Mouse (Mus musculus): ENCODE data around the gene Ift52. TPM values are rescaled to one million over a fixed set of nuclear protein-coding genes. Genes with fewer than 3 reads are reported as not detected.
"Not testable (repeated sequence)": the region's sequence is repeated elsewhere in the genome, so short reads cannot be mapped to it uniquely, and the experiment has no call there.

Gene Ift52
- total RNA-seq, 2 experiments from 2014 or later, result 30.2 to 36.1 TPM

- no peak for DNase-seq (ENCODE audit: low spot score in 2 of 2)
- intact Hi-C loops (cut with DNase I), result no loop called here
Measured at GRCm38 (mm10) chr2:163001071-163001470, 16.1 kb upstream of the Ift52 start.

- DNase-seq (ENCODE audit: low spot score in 2 of 2), result no peak
- intact Hi-C loops (cut with DNase I), result no loop called here
Measured at GRCm38 (mm10) chr2:163007299-163007698, 9.9 kb upstream of the Ift52 start.

- intact Hi-C loops (cut with DNase I), result no loop called here
- no peak for DNase-seq (ENCODE audit: low spot score in 2 of 2)
Measured at GRCm38 (mm10) chr2:163031289-163031688, 14.1 kb downstream of the Ift52 start.

GRCm38 (mm10) chr2:163031757-163032156 is 14.6 kb downstream of the Ift52 start:
- intact Hi-C loops (cut with DNase I), result no loop called here
- no peak for DNase-seq (ENCODE audit: low spot score in 2 of 2)

- no peak for DNase-seq (ENCODE audit: low spot score in 2 of 2)
- intact Hi-C loops (cut with DNase I), result no loop called here
Measured at GRCm38 (mm10) chr2:163032622-163033021, 15.5 kb downstream of the Ift52 start.

- intact Hi-C loops (cut with DNase I), result no loop called here
- DNase-seq (ENCODE audit: low spot score in 2 of 2), result no peak
Measured at GRCm38 (mm10) chr2:163039940-163040339, 22.8 kb downstream of the Ift52 start.

- DNase-seq (ENCODE audit: low spot score in 2 of 2), result peak; percentile 55 to 61
- intact Hi-C loops (cut with DNase I), result loop anchor here (5.0 kb wide), 1 partner anchor 354 kb away; no protein-coding TSS in a partner anchor
Measured at GRCm38 (mm10) chr2:163048125-163048524, 31.0 kb downstream of the Ift52 start.

GRCm38 (mm10) chr2:163049116-163049515 is 32.0 kb downstream of the Ift52 start:
- intact Hi-C loops (cut with DNase I), result loop anchor here (5.0 kb wide), 1 partner anchor 353 kb away; no protein-coding TSS in a partner anchor
- no peak for DNase-seq (ENCODE audit: low spot score in 2 of 2)

- intact Hi-C loops (cut with DNase I), result loop anchor here (2.0 kb wide), 1 partner anchor 279 kb away; no protein-coding TSS in a partner anchor
- no peak for DNase-seq (ENCODE audit: low spot score in 2 of 2)
Measured at GRCm38 (mm10) chr2:163051691-163052090, 34.5 kb downstream of the Ift52 start.

- intact Hi-C loops (cut with DNase I), result no loop called here
- no peak for DNase-seq (ENCODE audit: low spot score in 2 of 2)
Measured at GRCm38 (mm10) chr2:163052101-163052500, 34.9 kb downstream of the Ift52 start.

GRCm38 (mm10) chr2:163052826-163053225 is 35.7 kb downstream of the Ift52 start:
- DNase-seq (ENCODE audit: low spot score in 2 of 2), result no peak
- intact Hi-C loops (cut with DNase I), result no loop called here

GRCm38 (mm10) chr2:163054335-163054840 is 37.2 kb downstream of the Ift52 start, which contains the start of gene Mybl2:
TSS of gene Mybl2 (plus strand) at chr2:163054687.
- DNase-seq (ENCODE audit: low spot score in 2 of 2), result peak; percentile 75 to 76
- intact Hi-C loops (cut with DNase I), result no loop called here

- DNase-seq (ENCODE audit: low spot score in 2 of 2), result no peak
- intact Hi-C loops (cut with DNase I), result no loop called here
Measured at GRCm38 (mm10) chr2:163054891-163055494, 37.8 kb downstream of the Ift52 start.

- no peak for DNase-seq (ENCODE audit: low spot score in 2 of 2)
- intact Hi-C loops (cut with DNase I), result no loop called here
Measured at GRCm38 (mm10) chr2:163055715-163056114, 38.6 kb downstream of the Ift52 start.

- intact Hi-C loops (cut with DNase I), result no loop called here
Measured at GRCm38 (mm10) chr2:163056584-163056983, 39.4 kb downstream of the Ift52 start.

GRCm38 (mm10) chr2:163058981-163059380 is 41.8 kb downstream of the Ift52 start:
- intact Hi-C loops (cut with DNase I), result not testable (repeated sequence)

More at GRCm38 (mm10) chr2:163056584-163056983, 39.4 kb downstream of the Ift52 start:
- DNase-seq (ENCODE audit: low spot score in 2 of 2), result no peak

GRCm38 (mm10) chr2:163060630-163061029 is 43.5 kb downstream of the Ift52 start:
- DNase-seq (ENCODE audit: low spot score in 2 of 2), result no peak
- intact Hi-C loops (cut with DNase I), result no loop called here

More at GRCm38 (mm10) chr2:163058981-163059380, 41.8 kb downstream of the Ift52 start:
- not testable (repeated sequence) for DNase-seq (ENCODE audit: low spot score in 2 of 2)

- DNase-seq (ENCODE audit: low spot score in 2 of 2), result no peak
- intact Hi-C loops (cut with DNase I), result no loop called here
Measured at GRCm38 (mm10) chr2:163061203-163062118, 44.3 kb downstream of the Ift52 start.

GRCm38 (mm10) chr2:163062119-163062508 is 45.0 kb downstream of the Ift52 start:
- intact Hi-C loops (cut with DNase I), result no loop called here
- DNase-seq (ENCODE audit: low spot score in 2 of 2), result no peak

GRCm38 (mm10) chr2:163066326-163066725 is 49.2 kb downstream of the Ift52 start:
- intact Hi-C loops (cut with DNase I), result no loop called here
- no peak for DNase-seq (ENCODE audit: low spot score in 2 of 2)

Measured in left cerebral cortex, postnatal 36 days (tissue).